Mouse (Mus musculus) E14TG2a.4 (cell line): ENCODE data around the gene Shc3.

Experiments used
- H3K27me3 ChIP-seq: 2 replicates; pipeline ENCODE4 v1.6.1; 2014; ENCODE audit warnings: low read length, control low read depth; ENCODE audit not compliant: insufficient read depth
- H3K36me3 ChIP-seq: 2 replicates; pipeline ENCODE4 v1.6.1; 2014; ENCODE audit warnings: low read length, control low read depth; ENCODE audit not compliant: insufficient read depth
- H3K4me1 ChIP-seq: replicated peaks from 2 replicates; pipeline ENCODE4 v1.6.1; 2014; ENCODE audit warnings: low read depth, low read length, control low read depth
- H3K4me3 ChIP-seq: replicated peaks from 2 replicates; pipeline ENCODE4 v1.5.1; 2014; ENCODE audit warnings: mild to moderate bottlenecking, low read length
- H3K9me3 ChIP-seq: 2 replicates; pipeline ENCODE4 v1.6.1; 2014; ENCODE audit warnings: low read length, control low read depth
- CTCF ChIP-seq: conservative IDR thresholded peaks from 2 replicates; pipeline ENCODE4 v1.5.1; 2014; ENCODE audit warnings: low read length
- NANOG ChIP-seq: IDR thresholded peaks from 2 replicates; pipeline ENCODE4 v1.6.1; 2014; ENCODE audit warnings: borderline replicate concordance, low read length, mixed read lengths
- POU5F1 ChIP-seq: IDR thresholded peaks from 2 replicates; pipeline ENCODE4 v1.6.1; 2014; ENCODE audit warnings: low read length, borderline replicate concordance

Shc3 gene

GRCm38 (mm10) chr13:51384899-51385298 is 184.3 kb downstream of the Shc3 start:
- Histone ChIP-seq H3K36me3 (no peaks in the 10 kb centered on the region), H3K4me1 (peaks cover 17% of the 10 kb centered on the region), H3K4me3 (no peak overlapping the region), H3K27me3 (no peaks in the 10 kb centered on the region), H3K9me3 (peaks cover 8% of the 10 kb centered on the region)
- TF ChIP-seq CTCF (no peak), POU5F1 (no peak), NANOG (no peak)

GRCm38 (mm10) chr13:51381498-51381897 is 187.7 kb downstream of the Shc3 start:
- no peaks in the 10 kb centered on the region for H3K36me3 ChIP-seq
- peaks cover 40% of the 10 kb centered on the region for H3K4me1 ChIP-seq
- TF ChIP-seq NANOG, result no peak
- TF ChIP-seq CTCF, result no peak
- no peak for TF ChIP-seq POU5F1

More at GRCm38 (mm10) chr13:51381498-51381897, 187.7 kb downstream of the Shc3 start:
- Histone ChIP-seq H3K27me3 (no peaks in the 10 kb centered on the region), H3K9me3 (peaks cover 8% of the 10 kb centered on the region), H3K4me3 (no peak overlapping the region)
